Mouse (Mus musculus): ENCODE measurements at regions not wholly inside any gene's neighbourhood (a gene's known extent, or its start where the extent isn't known, plus 50 kb on each side); places are given as distances from the start of the nearest gene placed in this dataset.
A peak's percentile ranks its signal among the peaks of the same experiment; 100 is the strongest.

DNA sequence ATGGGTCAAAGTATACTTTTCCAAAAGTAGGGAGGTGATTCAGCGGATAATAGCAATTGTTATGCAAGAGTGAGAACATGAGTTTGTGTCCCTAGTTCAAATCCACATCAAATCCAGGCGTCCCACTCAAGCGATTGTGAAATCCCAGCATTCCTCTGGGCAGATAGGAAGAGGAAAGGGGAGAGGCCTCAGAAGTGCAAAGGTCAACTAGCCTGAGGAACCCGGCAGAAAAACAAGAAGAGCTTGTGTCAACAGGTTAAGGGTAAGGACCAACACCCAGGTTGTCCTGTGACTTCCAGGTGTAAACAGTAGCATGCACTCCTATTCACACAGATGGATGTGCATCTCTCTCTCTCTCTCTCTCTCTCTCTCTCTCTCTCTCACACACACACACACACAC lies 127.5 kb downstream of the Rybp start:
- Histone ChIP-seq H3K36me3 (ENCODE audit: control insufficient read depth, insufficient read depth, low read length) (no peaks in the 10 kb centered on the region), H3K27ac (ENCODE audit: low read depth, low read length) (no peak overlapping the region), H3K9me3 (ENCODE audit: control insufficient read depth, low read length) (no peaks in the 10 kb centered on the region), H3K4me3 (ENCODE audit: low read depth, low read length) (no peak overlapping the region), H3K4me1 (ENCODE audit: control insufficient read depth, insufficient read depth, low read length) (peaks cover 33% of the 10 kb centered on the region), H3K9ac (ENCODE audit: low read length) (no peak overlapping the region), H3K27me3 (ENCODE audit: control insufficient read depth, insufficient read depth, low read length) (no peaks in the 10 kb centered on the region), H3K4me2 (ENCODE audit: low read depth) (no peak overlapping the region)
- ATAC-seq (ENCODE audit: insufficient read depth, low FRiP score, low TSS enrichment) (no peak), DNase-seq (ENCODE audit: low spot score) (no peak)
- 73% methylated on average over 4 of the region's 4 CpGs for WGBS

DNA sequence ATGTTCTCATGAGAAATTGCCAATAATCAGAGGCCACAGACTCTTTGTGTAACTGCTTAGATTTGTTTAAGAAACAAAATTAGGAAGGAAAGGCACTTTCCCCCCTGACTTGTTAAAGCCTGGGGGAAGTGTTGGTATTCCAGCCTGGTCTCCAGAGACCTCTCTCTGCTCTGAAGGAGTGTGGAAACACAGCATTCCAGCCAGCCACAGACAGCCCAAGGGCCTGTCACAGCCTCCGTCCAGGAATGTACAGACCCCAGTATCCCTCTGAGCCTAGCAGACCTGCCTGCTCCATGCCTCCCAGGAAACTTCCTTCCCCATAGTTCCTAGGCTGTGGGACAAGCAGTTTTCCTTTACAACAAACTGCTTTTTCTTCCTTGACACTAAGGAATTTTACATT lies 128.0 kb downstream of the Rybp start:
- H3K4me1 ChIP-seq (ENCODE audit: control insufficient read depth, insufficient read depth, low read length) = peaks cover 33% of the 10 kb centered on the region
- DNase-seq (ENCODE audit: low spot score) (no peak), ATAC-seq (ENCODE audit: insufficient read depth, low FRiP score, low TSS enrichment) (no peak)
- no peaks in the 10 kb centered on the region for H3K36me3 ChIP-seq (ENCODE audit: control insufficient read depth, insufficient read depth, low read length)
- H3K27me3 ChIP-seq (ENCODE audit: control insufficient read depth, insufficient read depth, low read length) = no peaks in the 10 kb centered on the region
- no peaks in the 10 kb centered on the region for H3K9me3 ChIP-seq (ENCODE audit: control insufficient read depth, low read length)
- H3K27ac ChIP-seq (ENCODE audit: low read depth, low read length) = no peak overlapping the region
- WGBS = 38% methylated on average over 1 of the region's 1 CpGs
- H3K4me3 ChIP-seq (ENCODE audit: low read depth, low read length) = no peak overlapping the region
- H3K4me2 ChIP-seq (ENCODE audit: low read depth) = no peak overlapping the region
- no peak overlapping the region for H3K9ac ChIP-seq (ENCODE audit: low read length)

DNA sequence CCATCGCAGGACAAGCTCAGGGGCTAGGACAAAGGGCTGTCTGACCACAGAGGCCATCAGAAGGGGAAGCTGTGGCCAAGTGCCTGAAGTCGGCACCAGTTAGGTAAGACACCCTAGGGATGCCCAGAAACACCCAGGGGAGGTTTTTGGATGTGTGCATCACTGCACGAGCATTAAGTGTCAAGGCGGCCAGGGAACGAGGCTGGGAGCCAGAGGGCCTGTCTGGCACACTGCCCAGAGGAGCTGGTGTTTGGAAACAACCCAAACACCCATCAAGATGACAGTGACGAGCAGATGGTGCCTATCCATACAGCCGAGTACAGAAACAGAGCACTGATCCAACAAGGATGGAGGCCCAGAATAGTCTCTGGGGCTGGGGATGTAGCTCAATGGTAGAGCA lies 130.0 kb downstream of the Rybp start:
- Histone ChIP-seq H3K9me3 (ENCODE audit: control insufficient read depth, low read length) (no peaks in the 10 kb centered on the region), H3K36me3 (ENCODE audit: control insufficient read depth, insufficient read depth, low read length) (no peaks in the 10 kb centered on the region)

GRCm38 (mm10) chr6:100156163-100156562 lies 131.1 kb downstream of the Rybp start:
- H3K4me3 ChIP-seq (ENCODE audit: low read depth, low read length) = no peak overlapping the region
- H3K36me3 ChIP-seq (ENCODE audit: control insufficient read depth, insufficient read depth, low read length) = no peaks in the 10 kb centered on the region
- DNase-seq (ENCODE audit: low spot score) (peak; percentile 19), ATAC-seq (ENCODE audit: insufficient read depth, low FRiP score, low TSS enrichment) (peak; percentile 62)
- no peak overlapping the region for H3K4me2 ChIP-seq (ENCODE audit: low read depth)
- no peak overlapping the region for H3K27ac ChIP-seq (ENCODE audit: low read depth, low read length)
- 71% methylated on average over 4 of the region's 4 CpGs for WGBS
- H3K27me3 ChIP-seq (ENCODE audit: control insufficient read depth, insufficient read depth, low read length) = no peaks in the 10 kb centered on the region
- peaks cover 11% of the 10 kb centered on the region; the same call in 1 of the 2 replicates for H3K4me1 ChIP-seq (ENCODE audit: control insufficient read depth, insufficient read depth, low read length)
- no peaks in the 10 kb centered on the region for H3K9me3 ChIP-seq (ENCODE audit: control insufficient read depth, low read length)
- H3K9ac ChIP-seq (ENCODE audit: low read length) = no peak overlapping the region

More for the DNA sequence above, 130.0 kb downstream of the Rybp start:
- Histone ChIP-seq H3K27ac (ENCODE audit: low read depth, low read length) (no peak overlapping the region), H3K4me1 (ENCODE audit: control insufficient read depth, insufficient read depth, low read length) (peaks cover 15% of the 10 kb centered on the region), H3K4me2 (ENCODE audit: low read depth) (no peak overlapping the region), H3K9ac (ENCODE audit: low read length) (no peak overlapping the region), H3K27me3 (ENCODE audit: control insufficient read depth, insufficient read depth, low read length) (no peaks in the 10 kb centered on the region), H3K4me3 (ENCODE audit: low read depth, low read length) (no peak overlapping the region)
- peak; percentile 44 for DNase-seq (ENCODE audit: low spot score)
- ATAC-seq (ENCODE audit: insufficient read depth, low FRiP score, low TSS enrichment) = no peak
- 66% methylated on average over 7 of the region's 7 CpGs for WGBS

GRCm38 (mm10) chr6:100155676-100156075 lies 131.6 kb downstream of the Rybp start:
- H3K27ac ChIP-seq (ENCODE audit: low read depth, low read length) = 0 out of 2 replicates have a peak overlapping the region, but pooled peaks have one; percentile 17

GRCm38 (mm10) chr6:100151447-100151846 lies 135.8 kb downstream of the Rybp start:
- Histone ChIP-seq H3K9ac (ENCODE audit: low read length) (no peak overlapping the region), H3K27me3 (ENCODE audit: control insufficient read depth, insufficient read depth, low read length) (no peaks in the 10 kb centered on the region; the same call in 1 of the 2 replicates), H3K27ac (ENCODE audit: low read depth, low read length) (no peak overlapping the region), H3K4me3 (ENCODE audit: low read depth, low read length) (no peak overlapping the region), H3K36me3 (ENCODE audit: control insufficient read depth, insufficient read depth, low read length) (no peaks in the 10 kb centered on the region), H3K4me2 (ENCODE audit: low read depth) (no peak overlapping the region), H3K4me1 (ENCODE audit: control insufficient read depth, insufficient read depth, low read length) (peaks cover 8% of the 10 kb centered on the region; the same call in 1 of the 2 replicates), H3K9me3 (ENCODE audit: control insufficient read depth, low read length) (no peaks in the 10 kb centered on the region)
- no peak for ATAC-seq (ENCODE audit: insufficient read depth, low FRiP score, low TSS enrichment)
- WGBS = 79% methylated on average over 1 of the region's 1 CpGs
- DNase-seq (ENCODE audit: low spot score) = no peak

More at GRCm38 (mm10) chr6:100155676-100156075, 131.6 kb downstream of the Rybp start:
- Histone ChIP-seq H3K36me3 (ENCODE audit: control insufficient read depth, insufficient read depth, low read length) (no peaks in the 10 kb centered on the region), H3K27me3 (ENCODE audit: control insufficient read depth, insufficient read depth, low read length) (no peaks in the 10 kb centered on the region), H3K9ac (ENCODE audit: low read length) (no peak overlapping the region), H3K4me2 (ENCODE audit: low read depth) (no peak overlapping the region), H3K4me3 (ENCODE audit: low read depth, low read length) (no peak overlapping the region), H3K9me3 (ENCODE audit: control insufficient read depth, low read length) (no peaks in the 10 kb centered on the region), H3K4me1 (ENCODE audit: control insufficient read depth, insufficient read depth, low read length) (peaks cover 11% of the 10 kb centered on the region; the same call in 1 of the 2 replicates)
- DNase-seq (ENCODE audit: low spot score) (peak; percentile 41), ATAC-seq (ENCODE audit: insufficient read depth, low FRiP score, low TSS enrichment) (peak; percentile 38; the same call in 1 of the 2 replicates)
- 29% methylated on average over 20 of the region's 20 CpGs for WGBS

DNA sequence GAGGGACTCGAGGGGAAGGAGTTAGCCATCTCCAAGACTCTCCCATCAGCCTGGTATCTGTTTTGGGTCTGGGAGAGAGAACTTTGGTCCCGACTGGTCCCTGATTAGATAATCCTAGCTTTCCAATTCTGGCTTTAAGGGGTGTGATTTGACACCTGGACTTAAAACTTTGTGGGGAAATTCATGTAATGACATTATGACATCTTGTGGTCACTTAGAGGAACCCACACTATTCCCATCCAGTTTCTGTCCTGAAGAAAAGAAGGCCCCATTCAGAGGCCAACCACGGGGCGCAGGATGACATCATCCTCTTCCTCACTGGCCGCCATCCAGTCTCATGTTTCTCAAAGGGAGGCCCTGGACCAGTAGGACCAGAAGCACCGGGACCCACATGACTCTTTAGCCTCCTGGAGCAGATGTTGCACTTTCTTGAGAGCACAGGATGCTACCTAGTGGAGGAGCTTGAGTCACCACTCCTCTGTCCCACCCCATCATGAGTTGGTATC lies 136.5 kb downstream of the Rybp start:
- DNase-seq (ENCODE audit: low spot score) = no peak
- Histone ChIP-seq H3K9me3 (ENCODE audit: control insufficient read depth, low read length) (no peaks in the 10 kb centered on the region), H3K27ac (ENCODE audit: low read depth, low read length) (no peak overlapping the region), H3K4me2 (ENCODE audit: low read depth) (no peak overlapping the region), H3K27me3 (ENCODE audit: control insufficient read depth, insufficient read depth, low read length) (no peaks in the 10 kb centered on the region; the same call in 1 of the 2 replicates), H3K4me1 (ENCODE audit: control insufficient read depth, insufficient read depth, low read length) (peaks cover 6% of the 10 kb centered on the region; the same call in 1 of the 2 replicates), H3K36me3 (ENCODE audit: control insufficient read depth, insufficient read depth, low read length) (no peaks in the 10 kb centered on the region), H3K4me3 (ENCODE audit: low read depth, low read length) (no peak overlapping the region), H3K9ac (ENCODE audit: low read length) (no peak overlapping the region)
- no peak for ATAC-seq (ENCODE audit: insufficient read depth, low FRiP score, low TSS enrichment)
- 73% methylated on average over 6 of the region's 6 CpGs for WGBS

DNA sequence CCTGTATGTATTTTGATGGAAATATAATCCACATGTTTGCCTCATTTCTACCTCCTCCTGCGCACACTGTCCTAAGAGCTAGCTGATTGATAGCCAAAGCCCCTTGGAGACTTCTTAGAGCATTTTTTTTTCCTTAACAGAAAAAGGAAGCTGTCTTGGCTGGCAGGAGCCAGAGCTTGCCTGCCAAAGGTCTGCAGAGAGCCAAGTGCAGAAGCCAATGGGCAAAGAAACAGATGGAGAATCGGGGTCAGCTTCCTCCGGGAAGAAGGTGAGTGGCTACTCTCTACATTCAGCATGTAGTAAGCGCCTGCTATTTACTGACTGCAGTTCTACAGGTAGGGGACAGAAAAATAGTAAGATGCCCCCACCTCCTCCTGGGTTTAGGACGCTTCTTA lies 137.8 kb downstream of the Rybp start:
- Histone ChIP-seq H3K9me3 (ENCODE audit: control insufficient read depth, low read length) (no peaks in the 10 kb centered on the region), H3K4me3 (ENCODE audit: low read depth, low read length) (no peak overlapping the region), H3K9ac (ENCODE audit: low read length) (no peak overlapping the region), H3K27ac (ENCODE audit: low read depth, low read length) (no peak overlapping the region), H3K36me3 (ENCODE audit: control insufficient read depth, insufficient read depth, low read length) (no peaks in the 10 kb centered on the region), H3K27me3 (ENCODE audit: control insufficient read depth, insufficient read depth, low read length) (no peaks in the 10 kb centered on the region; the same call in 1 of the 2 replicates), H3K4me2 (ENCODE audit: low read depth) (no peak overlapping the region), H3K4me1 (ENCODE audit: control insufficient read depth, insufficient read depth, low read length) (peaks cover 5% of the 10 kb centered on the region)
- WGBS = 82% methylated on average over 5 of the region's 5 CpGs
- DNase-seq (ENCODE audit: low spot score) (no peak), ATAC-seq (ENCODE audit: insufficient read depth, low FRiP score, low TSS enrichment) (no peak)

DNA sequence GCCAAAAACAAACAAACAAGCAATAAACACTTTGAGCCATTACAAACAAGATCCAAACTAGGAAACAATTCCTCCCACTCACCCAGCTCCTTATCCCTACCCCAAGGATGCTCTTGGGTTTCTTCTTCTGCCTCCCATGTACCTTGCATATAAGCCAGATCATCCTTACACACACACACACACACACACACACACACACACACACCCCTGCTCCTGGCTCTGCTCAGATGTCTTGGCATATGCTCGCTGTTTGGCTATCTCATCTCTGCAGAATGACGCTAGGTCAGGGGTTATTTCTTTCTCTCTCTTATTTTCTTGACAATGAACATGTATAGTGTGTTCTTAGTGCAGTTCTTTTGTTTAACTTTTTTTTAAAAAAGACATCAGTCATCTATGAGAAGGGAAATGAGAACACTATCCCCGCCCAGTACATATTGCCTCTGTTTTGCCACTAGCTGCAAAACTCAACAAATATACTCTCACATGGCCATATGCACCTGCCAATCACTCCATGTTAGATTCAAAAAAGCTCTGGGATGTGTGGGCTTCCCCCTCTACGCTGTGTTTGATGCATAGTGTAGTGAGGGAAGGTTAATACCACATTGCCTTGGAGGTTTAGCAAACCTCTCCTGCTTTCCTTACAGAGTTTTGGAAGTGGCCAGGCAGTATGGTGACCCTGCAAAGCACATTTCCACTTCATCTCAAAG lies 138.4 kb downstream of the Rybp start:
- no peak overlapping the region for H3K4me3 ChIP-seq (ENCODE audit: low read depth, low read length)
- H3K27ac ChIP-seq (ENCODE audit: low read depth, low read length) = no peak overlapping the region
- no peak overlapping the region for H3K4me2 ChIP-seq (ENCODE audit: low read depth)
- ATAC-seq (ENCODE audit: insufficient read depth, low FRiP score, low TSS enrichment) (no peak), DNase-seq (ENCODE audit: low spot score) (no peak)
- WGBS = 81% methylated on average over 4 of the region's 4 CpGs
- H3K9me3 ChIP-seq (ENCODE audit: control insufficient read depth, low read length) = no peaks in the 10 kb centered on the region
- no peak overlapping the region for H3K9ac ChIP-seq (ENCODE audit: low read length)
- H3K27me3 ChIP-seq (ENCODE audit: control insufficient read depth, insufficient read depth, low read length) = no peaks in the 10 kb centered on the region; the same call in 1 of the 2 replicates
- H3K4me1 ChIP-seq (ENCODE audit: control insufficient read depth, insufficient read depth, low read length) = peaks cover 10% of the 10 kb centered on the region
- H3K36me3 ChIP-seq (ENCODE audit: control insufficient read depth, insufficient read depth, low read length) = no peaks in the 10 kb centered on the region

Measured in neural tube, embryonic 11.5 days (tissue).